8 mouse cellular contexts compared by ENCODE assay signal in genomic region chr13:94062349-94063111, GRCm38 (mm10). TPM values are rescaled to one million over a fixed set of nuclear protein-coding genes. Genes with fewer than 3 reads are reported as not detected.
DNase-seq lines count a peak whose midpoint lies in the region; ATAC-seq and TF ChIP-seq lines count a peak whose summit lies in the region.

No protein-coding gene starts in this region.

- TF ChIP-seq CTCF in midbrain, postnatal 0 days (IDR thresholded peaks at IDR 0.05), result no peak

- peak overlapping the region; percentile 58 for H3K4me2 ChIP-seq in heart, embryonic 12.5 days
- H3K4me2 ChIP-seq in heart, embryonic 15.5 days, result peak overlapping the region; percentile 49
- H3K4me2 ChIP-seq in midbrain, postnatal 0 days (ENCODE audit: low read depth, low read length, poor library complexity, severe bottlenecking), result no peak overlapping the region

- peak overlapping the region; percentile 30; the same call in 1 of the 2 replicates for H3K27ac ChIP-seq in heart, embryonic 12.5 days (ENCODE audit: poor library complexity, severe bottlenecking)
- peak overlapping the region; percentile 50 for H3K27ac ChIP-seq in heart, embryonic 15.5 days
- H3K27ac ChIP-seq in midbrain, postnatal 0 days (ENCODE audit: low read depth, low read length), result no peak overlapping the region

- 0 out of 2 replicates have a peak, but pooled peaks cover 4% of the 10 kb centered on the region for H3K9me3 ChIP-seq in heart, embryonic 12.5 days (replicated peaks)
- H3K9me3 ChIP-seq in heart, embryonic 15.5 days (replicated peaks), result no peaks in the 10 kb centered on the region
- no peaks in the 10 kb centered on the region for H3K9me3 ChIP-seq in midbrain, postnatal 0 days (ENCODE audit: low read length)

- peaks cover 3% of the 10 kb centered on the region; the same call in 1 of the 2 replicates for H3K36me3 ChIP-seq in heart, embryonic 12.5 days
- H3K36me3 ChIP-seq in heart, embryonic 15.5 days, result no peaks in the 10 kb centered on the region
- no peaks in the 10 kb centered on the region for H3K36me3 ChIP-seq in midbrain, postnatal 0 days (ENCODE audit: insufficient read depth, low read length)

- no peaks in the 10 kb centered on the region for H3K27me3 ChIP-seq in heart, embryonic 12.5 days (replicated peaks)
- no peaks in the 10 kb centered on the region for H3K27me3 ChIP-seq in heart, embryonic 15.5 days
- H3K27me3 ChIP-seq in midbrain, postnatal 0 days (ENCODE audit: insufficient read depth, low read length), result peaks cover 18% of the 10 kb centered on the region; the same call in 1 of the 2 replicates

- peak; percentile 36; the same call in 1 of the 2 replicates for ATAC-seq in heart, embryonic 12.5 days (ENCODE audit: insufficient number of reproducible peaks, low FRiP score)
- peak; percentile 34; the same call in 1 of the 2 replicates for ATAC-seq in heart, embryonic 15.5 days (replicated peaks; ENCODE audit: insufficient number of reproducible peaks, insufficient read depth, low FRiP score, low read depth)
- ATAC-seq in midbrain, postnatal 0 days (ENCODE audit: low FRiP score), result no peak
- ATAC-seq in erythroid progenitor cell, adult 5-6 weeks (replicated peaks; ENCODE audit: low FRiP score, poor library complexity, severe bottlenecking), result no peak

- H3K9ac ChIP-seq in heart, embryonic 12.5 days, result no peak overlapping the region
- H3K9ac ChIP-seq in heart, embryonic 15.5 days, result 0 out of 2 replicates have a peak overlapping the region, but pooled peaks have one; percentile 12
- no peak overlapping the region for H3K9ac ChIP-seq in midbrain, postnatal 0 days (replicated peaks; ENCODE audit: low read length, poor library complexity, severe bottlenecking)

- H3K4me3 ChIP-seq in heart, embryonic 12.5 days, result peak overlapping the region; percentile 15
- H3K4me3 ChIP-seq in heart, embryonic 15.5 days, result peak overlapping the region; percentile 25; the same call in 1 of the 2 replicates
- H3K4me3 ChIP-seq in midbrain, postnatal 0 days (ENCODE audit: low read depth, low read length), result no peak overlapping the region

- DNase-seq in heart, adult 8-10 months (ENCODE audit: low spot score), result no peak
- DNase-seq in MEL-GATA-1-ER (ENCODE audit: extremely low read depth, low read depth), result peak; percentile 2
- DNase-seq in kidney, postnatal 4 days, result peak; percentile 77 to 87
- peak; percentile 51 for DNase-seq in midbrain, postnatal 0 days (ENCODE audit: low spot score)
- no peak for DNase-seq in spleen, postnatal 10 days (ENCODE audit: low spot score in 2 of 2)

- WGBS in heart, embryonic 12.5 days, result 15% methylated on average over 21 of the region's 21 CpGs
- 14% methylated on average over 21 of the region's 21 CpGs for WGBS in heart, embryonic 15.5 days
- WGBS in midbrain, postnatal 0 days, result 21% methylated on average over 21 of the region's 21 CpGs

- peaks cover 55% of the 10 kb centered on the region for H3K4me1 ChIP-seq in heart, embryonic 12.5 days (replicated peaks)
- H3K4me1 ChIP-seq in heart, embryonic 15.5 days (replicated peaks), result peaks cover 51% of the 10 kb centered on the region
- no peaks in the 10 kb centered on the region for H3K4me1 ChIP-seq in midbrain, postnatal 0 days (ENCODE audit: insufficient read depth, low read length)

RNA-seq across cellular contexts. Expression of gene Lhfpl2, which starts 4.9 kb away (rescaled TPM):
- polyA plus RNA-seq in heart, embryonic 12.5 days (2016; fragmentation: Nextera tagmentation; extraction: Ambion mirVana), result 22.3 and 24.4 TPM in 2 replicates
- 1 to 10 TPM; 1.9 to 4.1 (median 2.9) TPM for total RNA-seq in heart, adult 8-10 months (2022)
- 24.9 and 33.7 TPM in 2 replicates for polyA plus RNA-seq in heart, embryonic 15.5 days (2015; fragmentation: Nextera tagmentation; extraction: Ambion mirVana)
- 23.9 and 25.8 TPM in 2 replicates for total RNA-seq in midbrain, postnatal 0 days (2014; rRNA removed)
- 10.7 and 12.0 TPM in 2 replicates for polyA plus RNA-seq in midbrain, postnatal 0 days (2015; fragmentation: Nextera tagmentation; extraction: Ambion mirVana)
- 3.6 and 6.7 TPM in 2 replicates for total RNA-seq in erythroid progenitor cell, adult 5-6 weeks (2015; ENCODE audit: low replicate concordance)
- total RNA-seq in erythroid progenitor cell, adult 5-6 weeks (2017; ENCODE audit: low replicate concordance), result 2.6 and 7.8 TPM in 2 replicates

Comparison
In these comparisons a context has a peak if more than half of its experiments do, and no peak if none do; other contexts are left out.
1. ATAC-seq: peak in heart, embryonic 12.5 days (single experiment) and heart, embryonic 15.5 days (single experiment); none in midbrain, postnatal 0 days (single experiment) and erythroid progenitor cell, adult 5-6 weeks (single experiment).
2. DNase-seq: peak in MEL-GATA-1-ER (single experiment), kidney, postnatal 4 days (2 of 2) and midbrain, postnatal 0 days (single experiment); none in heart, adult 8-10 months (single experiment) and spleen, postnatal 10 days (0 of 2).